Mouse (Mus musculus) heart, postnatal 36 days (tissue): ENCODE results near the gene Spata33. TPM values are rescaled to one million over a fixed set of nuclear protein-coding genes. Genes with fewer than 3 reads are reported as not detected.
"Not testable (repeated sequence)": the region's sequence is repeated elsewhere in the genome, so short reads cannot be mapped to it uniquely, and the experiment has no call there.

Experiments used
- DNase-seq, 2 experiments: peaks; one replicate each; pipeline ENCODE4 v3.0.0; 2021 to 2022
- intact Hi-C: fragments of 180-260 bp; cut with DNase I; formaldehyde crosslinking; loops from one replicate; pipeline ENCODE4 v1.15.1; 2025
- total RNA-seq, 2 experiments: library from RNA; stranded (reverse); gene quantifications; 2 replicates each; pipeline ENCODE4 v1.2.3; 2021

Gene Spata33
- total RNA-seq, 2 experiments from 2014 or later = 22.5 to 27.2 TPM

DNA sequence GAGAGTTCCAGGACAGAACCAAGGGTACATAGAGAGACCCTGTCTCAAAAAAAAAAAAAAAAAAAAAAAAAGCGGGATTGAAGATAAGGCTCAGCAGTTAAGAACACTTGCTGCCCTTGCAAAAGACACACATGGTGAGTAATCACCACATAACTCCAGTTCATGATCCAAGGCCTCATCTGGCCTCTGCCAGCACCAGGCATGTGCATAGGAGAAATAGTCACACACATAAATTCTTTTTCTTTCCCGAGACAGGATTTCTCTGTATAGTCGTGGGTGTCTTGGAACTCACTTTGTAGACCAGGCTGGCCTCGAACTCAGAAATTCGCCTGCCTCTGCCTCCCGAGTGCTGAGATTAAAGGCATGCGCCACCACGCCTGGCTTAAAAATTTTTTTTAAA lies 45.0 kb downstream of the Spata33 start:
- intact Hi-C loops, DNase-seq: not testable (repeated sequence)

DNA sequence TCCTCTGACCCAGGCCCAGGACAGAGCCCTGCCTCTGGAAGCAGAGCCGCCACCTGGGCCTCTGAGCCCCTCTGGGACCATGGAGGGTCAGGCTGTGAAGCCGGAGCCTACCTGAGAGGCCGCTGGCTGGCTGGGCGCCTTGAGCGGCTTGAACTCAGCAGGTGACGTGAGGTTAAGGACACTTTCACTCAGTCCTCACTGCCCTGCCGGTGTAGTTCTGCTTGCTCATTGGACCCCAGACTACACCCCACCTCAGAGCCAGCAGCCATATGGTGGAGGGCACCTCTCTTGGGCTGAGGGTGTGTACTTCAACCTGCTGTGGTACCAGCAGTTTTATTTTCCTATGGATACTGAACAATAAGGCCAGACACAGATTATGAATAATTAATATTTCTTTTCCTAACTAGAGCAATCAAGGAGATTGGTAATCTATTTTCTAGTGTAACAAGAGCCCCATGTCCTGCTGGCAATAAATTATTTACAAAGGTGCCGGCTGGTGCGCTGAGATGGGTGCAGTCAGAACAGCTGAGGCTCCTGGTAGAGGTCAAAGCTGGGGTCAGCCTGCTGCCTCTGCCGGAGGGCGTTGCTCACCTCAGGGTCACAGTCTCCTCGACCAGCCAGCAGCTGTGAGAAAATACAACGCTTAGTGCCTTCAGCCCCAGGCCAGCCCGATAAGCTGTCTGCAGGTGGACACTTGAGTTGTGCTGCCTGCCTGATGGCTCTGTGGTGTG lies 55.5 kb downstream of the Spata33 start:
- intact Hi-C loops = no loop called here
- no peak for DNase-seq

DNA sequence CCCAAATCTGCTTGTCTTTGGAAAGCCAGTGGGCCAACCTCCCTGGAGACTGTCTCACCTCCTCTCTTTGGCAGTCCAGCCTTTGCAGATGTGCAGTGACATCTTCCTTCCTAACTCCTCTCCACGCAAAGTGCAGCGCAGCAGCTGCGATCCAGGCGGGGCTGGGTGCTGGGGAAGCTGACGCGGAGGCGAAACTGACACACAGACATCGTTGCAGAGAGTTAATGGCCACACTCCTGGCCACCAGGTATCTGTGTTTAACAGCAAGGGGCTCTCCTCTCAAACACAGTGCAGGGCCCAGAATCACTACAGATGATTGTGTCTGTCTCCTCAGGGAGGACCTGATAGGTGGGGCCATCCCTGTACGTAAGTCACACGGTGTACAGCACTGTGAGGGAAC lies 58.5 kb downstream of the Spata33 start:
- DNase-seq = no peak
- intact Hi-C loops = no loop called here

Other genes with a start within 250 kb of the Spata33 start
- gene Ankrd11, start 170.6 kb upstream of the Spata33 start, total RNA-seq = 10 to 100 TPM; 69.0 to 80.5 TPM
- gene Spg7, start 149.9 kb upstream of the Spata33 start, total RNA-seq = 10 to 100 TPM; 79.7 to 87.7 TPM
- gene Rpl13, start 110.5 kb upstream of the Spata33 start, total RNA-seq = 100 to 1,000 TPM; 409 to 436 TPM
- gene Cpne7, start 95.5 kb upstream of the Spata33 start, total RNA-seq = under 1 TPM; 0.35 to 0.44 TPM
- gene Sult5a1, start 54.5 kb upstream of the Spata33 start, total RNA-seq = under 1 TPM; 0.58 to 0.79 TPM
- 10 to 100 TPM; 32.3 to 53.6 TPM for gene Dpep1, start 26.6 kb upstream of the Spata33 start, total RNA-seq
- gene Chmp1a, start 69 bp upstream of the Spata33 start, total RNA-seq = 10 to 100 TPM; 53.9 to 69.1 TPM
- gene Cdk10, start 12.0 kb downstream of the Spata33 start, total RNA-seq = 10 to 100 TPM; 19.6 to 24.0 TPM
- gene Spata2l, start 23.4 kb downstream of the Spata33 start, total RNA-seq = 1 to 10 TPM; 5.4 to 6.2 TPM
- gene Zfp276, start 41.4 kb downstream of the Spata33 start, total RNA-seq = 10 to 100 TPM in 1 of 2 experiments, 1 to 10 TPM in 1; 9.4 to 10.8 TPM
- gene Vps9d1, start 41.5 kb downstream of the Spata33 start, total RNA-seq = 10 to 100 TPM; 21.8 to 26.5 TPM
- gene Fanca, start 105.7 kb downstream of the Spata33 start, total RNA-seq = 1 to 10 TPM; 1.7 to 3.4 TPM
- under 1 TPM; 0.11 to 0.14 TPM for gene Spire2, start 119.9 kb downstream of the Spata33 start, total RNA-seq
- 100 to 1,000 TPM; 121 to 130 TPM for gene Tcf25, start 160.9 kb downstream of the Spata33 start, total RNA-seq
- not detected for gene Mc1r, start 194.3 kb downstream of the Spata33 start, total RNA-seq
- gene Tubb3, start 198.6 kb downstream of the Spata33 start, total RNA-seq = under 1 TPM in 1 of 2 experiments, not detected in 1; 0.72 TPM
- 10 to 100 TPM; 51.6 to 58.1 TPM for gene Def8, start 210.7 kb downstream of the Spata33 start, total RNA-seq